Mouse (Mus musculus) forebrain, embryonic 15.5 days (tissue): ENCODE results near the gene Mettl6. TPM values are rescaled to one million over a fixed set of nuclear protein-coding genes. Genes with fewer than 3 reads are reported as not detected.
A peak's percentile ranks its signal among the peaks of the same experiment; 100 is the strongest.

Experiments
- ATAC-seq: fragments of 200-750 bp; cut with Nextera tagmentation; replicated peaks from 2 replicates; pipeline ENCODE4 v1.8.0; 2017; ENCODE audit warnings: mild to moderate bottlenecking, moderate TSS enrichment, moderate library complexity
- H3K27ac ChIP-seq: fragments of 300-500 bp; sonication (generic); replicated peaks from 2 replicates; pipeline ENCODE4 v1.5.1; 2015; ENCODE audit warnings: mild to moderate bottlenecking, inconsistent platforms
- H3K27me3 ChIP-seq: fragments of 300-500 bp; sonication (generic); 2 replicates; pipeline ENCODE4 v1.6.1; 2015; ENCODE audit warnings: inconsistent platforms
- H3K36me3 ChIP-seq: fragments of 300-500 bp; sonication (generic); 2 replicates; pipeline ENCODE4 v1.6.1; 2015; ENCODE audit warnings: mild to moderate bottlenecking, inconsistent platforms
- H3K4me1 ChIP-seq: fragments of 300-500 bp; sonication (generic); 2 replicates; pipeline ENCODE4 v1.6.1; 2015; ENCODE audit warnings: inconsistent platforms
- H3K4me2 ChIP-seq: fragments of 300-500 bp; sonication (generic); replicated peaks from 2 replicates; pipeline ENCODE4 v1.6.1; 2015; ENCODE audit warnings: mild to moderate bottlenecking, inconsistent platforms
- H3K4me3 ChIP-seq: fragments of 300-500 bp; sonication (generic); 2 replicates; pipeline ENCODE4 v1.5.1; 2015; ENCODE audit warnings: mild to moderate bottlenecking, inconsistent platforms
- H3K9ac ChIP-seq: fragments of 300-500 bp; sonication (generic); replicated peaks from 2 replicates; pipeline ENCODE4 v1.6.1; 2015; ENCODE audit warnings: mild to moderate bottlenecking, inconsistent platforms
- H3K9me3 ChIP-seq: fragments of 300-500 bp; sonication (generic); 2 replicates; pipeline ENCODE4 v1.6.1; 2016; ENCODE audit warnings: inconsistent platforms
- whole genome bisulfite sequencing: fragments of 180-500 bp; shearing (Covaris S2); methylation state at CpG from one replicate; pipeline ENCODE4 v1.1.7; 2015; ENCODE audit warnings: mixed read lengths; 5-methylcytosine and 5-hydroxymethylcytosine counted together
- polyA plus RNA-seq: library from polyadenylated mRNA; unstranded; fragments of >200 nt; fragmentation: Nextera tagmentation; extraction: Ambion mirVana; gene quantifications from 2 replicates; pipeline ENCODE4 v1.2.1, GENCODE M21; 2015

The Mettl6 gene
- polyA plus RNA-seq, 1 experiment from 2014 or later: 55.4 TPM

DNA sequence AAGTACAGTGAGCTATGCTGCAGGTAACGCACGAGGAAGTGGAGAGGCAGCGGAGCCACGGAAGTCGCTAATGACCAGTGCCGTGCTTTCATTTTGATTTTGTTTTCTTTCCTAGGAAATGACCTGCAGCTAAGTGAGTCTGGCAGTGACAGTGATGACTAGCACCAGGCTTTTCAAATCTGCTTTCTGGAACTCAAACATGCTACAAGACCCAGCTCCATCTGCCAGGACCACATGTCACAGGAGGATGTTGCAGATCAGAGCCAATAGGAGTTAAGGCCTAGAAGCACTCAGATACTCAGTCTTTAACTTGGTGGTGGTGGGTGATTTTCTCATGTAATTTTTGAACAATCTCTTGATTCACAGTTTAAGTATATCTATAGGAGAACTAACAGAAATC is 11.6 kb upstream of the Mettl6 start:
- 0 out of 2 replicates have a peak overlapping the region, but pooled peaks have one; percentile 12 for H3K27ac ChIP-seq
- H3K9ac ChIP-seq: no peak overlapping the region
- no peak for ATAC-seq
- H3K4me3 ChIP-seq: no peak overlapping the region
- H3K4me2 ChIP-seq: no peak overlapping the region
- 90% methylated on average over 6 of the region's 6 CpGs for WGBS
- H3K27me3 ChIP-seq: no peaks in the 10 kb centered on the region
- no peaks in the 10 kb centered on the region for H3K4me1 ChIP-seq
- peaks cover 82% of the 10 kb centered on the region for H3K36me3 ChIP-seq
- no peaks in the 10 kb centered on the region for H3K9me3 ChIP-seq

DNA sequence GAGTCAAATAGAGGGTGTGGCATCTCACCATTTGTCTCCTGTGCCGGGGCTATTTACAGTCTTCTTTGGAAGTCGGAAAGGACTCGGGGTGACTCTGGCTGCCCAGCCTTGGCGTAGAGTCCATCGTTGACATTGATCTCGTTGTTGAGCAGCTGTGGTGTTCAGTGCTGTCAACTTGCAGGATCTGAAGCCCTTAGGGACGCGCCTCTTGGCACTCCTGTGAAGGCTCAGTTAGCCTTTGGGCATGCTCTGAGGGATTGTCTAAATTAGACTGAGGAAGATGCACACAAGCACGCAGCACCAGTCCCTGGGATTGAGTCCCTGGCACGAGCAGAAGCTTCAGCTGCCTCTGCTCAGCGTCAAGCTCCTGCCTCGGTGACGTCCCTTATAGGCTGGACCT is 8.6 kb upstream of the Mettl6 start:
- ATAC-seq: no peak

DNA sequence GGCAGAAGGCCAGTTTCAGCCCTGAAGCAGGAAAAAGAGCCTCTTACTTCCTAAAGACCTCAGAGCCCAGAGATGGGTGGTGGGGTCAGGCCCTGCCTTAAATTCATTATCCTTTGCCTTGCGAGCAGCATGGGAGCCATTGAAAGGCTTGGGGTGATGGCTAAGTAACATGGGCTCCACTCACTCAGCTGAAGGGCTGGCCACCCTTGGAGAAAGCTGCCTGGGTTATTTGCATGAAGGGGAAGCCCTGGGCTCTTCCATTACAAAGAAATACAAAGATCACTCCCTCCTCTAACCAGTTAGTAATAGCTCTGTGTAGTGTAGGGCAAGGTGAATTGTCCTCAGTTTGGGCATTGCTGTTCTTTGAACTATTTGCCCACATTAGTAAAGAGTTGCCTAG is 4.7 kb upstream of the Mettl6 start:
- Histone ChIP-seq H3K4me1 (peaks cover 19% of the 10 kb centered on the region), H3K4me3 (no peak overlapping the region), H3K9ac (no peak overlapping the region), H3K36me3 (peaks cover 57% of the 10 kb centered on the region), H3K9me3 (no peaks in the 10 kb centered on the region), H3K4me2 (no peak overlapping the region), H3K27ac (no peak overlapping the region), H3K27me3 (no peaks in the 10 kb centered on the region)
- WGBS: 91% methylated on average over 1 of the region's 1 CpGs
- no peak for ATAC-seq

More for the DNA sequence above, 8.6 kb upstream of the Mettl6 start:
- H3K4me2 ChIP-seq: no peak overlapping the region
- WGBS: 94% methylated on average over 13 of the region's 13 CpGs
- no peaks in the 10 kb centered on the region for H3K4me1 ChIP-seq
- H3K27me3 ChIP-seq: no peaks in the 10 kb centered on the region
- no peak overlapping the region for H3K9ac ChIP-seq
- no peak overlapping the region for H3K27ac ChIP-seq
- H3K9me3 ChIP-seq: no peaks in the 10 kb centered on the region
- peaks cover 86% of the 10 kb centered on the region for H3K36me3 ChIP-seq
- H3K4me3 ChIP-seq: no peak overlapping the region

DNA sequence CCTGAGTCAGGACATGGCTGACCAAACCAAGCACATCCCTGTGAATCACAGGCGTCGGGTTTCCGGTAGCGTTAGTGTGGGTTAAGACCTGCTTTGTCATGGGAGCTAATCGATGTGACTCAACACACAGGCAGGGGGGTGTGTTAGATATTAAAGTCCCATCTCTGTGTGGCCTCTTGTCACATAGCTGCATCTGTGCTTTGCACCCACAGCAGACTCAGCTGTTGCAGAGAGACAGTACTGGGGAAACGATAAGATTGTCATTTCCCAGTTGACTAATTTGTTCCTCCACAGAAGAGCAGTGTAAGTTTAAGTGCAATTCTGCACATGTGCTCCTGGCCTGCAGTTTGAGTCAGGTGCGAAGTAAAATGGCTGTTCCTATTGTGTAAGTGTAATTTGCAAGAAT is 1.4 kb upstream of the Mettl6 start:
- peak overlapping the region; percentile 85 for H3K9ac ChIP-seq
- H3K4me2 ChIP-seq: peak overlapping the region; percentile 73
- peak overlapping the region; percentile 75 for H3K4me3 ChIP-seq
- no peaks in the 10 kb centered on the region for H3K27me3 ChIP-seq
- H3K9me3 ChIP-seq: no peaks in the 10 kb centered on the region
- peaks cover 38% of the 10 kb centered on the region for H3K4me1 ChIP-seq
- H3K27ac ChIP-seq: no peak overlapping the region
- ATAC-seq: no peak
- 59% methylated on average over 7 of the region's 7 CpGs for WGBS
- H3K36me3 ChIP-seq: peaks cover 38% of the 10 kb centered on the region

DNA sequence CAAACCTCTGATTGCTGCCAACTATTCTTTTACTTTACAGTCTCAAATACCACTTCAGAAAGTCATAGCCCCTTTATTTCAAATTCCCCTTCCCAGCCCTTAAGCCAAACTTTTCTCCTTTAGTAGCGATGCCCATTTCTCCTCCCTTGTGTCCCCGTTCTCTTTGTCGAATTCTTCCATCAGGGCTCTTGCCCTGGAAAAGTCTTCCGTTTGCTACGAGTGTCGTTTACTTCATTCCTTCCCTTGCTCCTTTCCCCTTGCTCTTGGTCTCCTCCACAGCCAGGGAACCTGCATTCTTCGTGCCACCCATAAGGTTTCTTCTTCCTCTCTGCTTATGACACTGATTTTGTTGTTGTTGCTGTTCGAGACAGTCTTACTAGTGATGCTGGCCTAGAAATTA is 698 bp upstream of the Mettl6 start:
- peaks cover 36% of the 10 kb centered on the region for H3K36me3 ChIP-seq
- H3K4me3 ChIP-seq: peak overlapping the region; percentile 75
- H3K9ac ChIP-seq: peak overlapping the region; percentile 85
- H3K4me2 ChIP-seq: peak overlapping the region; percentile 73
- WGBS: 5% methylated on average over 8 of the region's 8 CpGs
- peak overlapping the region; percentile 88 for H3K27ac ChIP-seq
- peaks cover 38% of the 10 kb centered on the region for H3K4me1 ChIP-seq
- ATAC-seq: no peak
- H3K9me3 ChIP-seq: no peaks in the 10 kb centered on the region
- no peaks in the 10 kb centered on the region for H3K27me3 ChIP-seq

DNA sequence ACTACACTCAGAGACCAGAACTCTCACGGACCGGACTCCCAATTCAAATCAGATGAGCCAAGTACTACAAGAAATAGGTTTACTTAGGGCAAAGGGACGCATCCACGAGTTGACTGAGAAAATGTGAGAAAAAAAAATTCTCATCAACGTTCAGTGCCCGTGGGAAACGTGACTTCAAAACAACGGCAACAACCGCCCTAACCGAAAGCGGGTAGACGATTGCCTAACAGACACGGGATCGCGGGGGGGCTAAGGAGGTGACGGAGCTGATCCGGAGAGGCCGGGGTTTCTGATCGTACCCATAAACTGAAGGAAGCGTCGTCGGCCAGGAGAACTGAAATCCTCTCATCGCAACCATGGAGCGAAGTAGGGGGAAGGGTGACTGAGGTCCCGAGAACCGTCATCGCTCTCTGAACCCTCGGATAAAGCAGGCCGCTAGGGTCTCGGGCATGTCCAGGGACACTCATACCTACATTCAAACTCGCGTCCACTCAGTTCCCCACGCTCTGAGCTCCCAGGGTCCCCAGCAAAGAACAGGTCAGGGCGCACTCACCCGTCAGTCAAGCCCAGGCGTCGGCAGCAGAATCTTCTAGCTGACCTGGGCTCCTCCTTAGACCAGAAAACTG is 378 bp downstream of the Mettl6 start, which contains the start of gene Eaf1:
Gene Eaf1, plus strand, starts transcription at position 51 of the 626 bp plus-strand sequence.
- no peak; the same call in none of the 2 replicates for ATAC-seq
- WGBS: under 1% methylated on average over 37 of the region's 37 CpGs
- no peaks in the 10 kb centered on the region for H3K27me3 ChIP-seq
- H3K9me3 ChIP-seq: no peaks in the 10 kb centered on the region
- peak within 1 kb of the TSS; percentile 85 for H3K9ac ChIP-seq
- H3K4me3 ChIP-seq: peak within 1 kb of the TSS; percentile 75
- H3K36me3 ChIP-seq: peaks cover 31% of the 10 kb centered on the region
- peak within 1 kb of the TSS; percentile 73 for H3K4me2 ChIP-seq
- peak within 1 kb of the TSS; percentile 88 for H3K27ac ChIP-seq
- peaks cover 38% of the 10 kb centered on the region for H3K4me1 ChIP-seq

DNA sequence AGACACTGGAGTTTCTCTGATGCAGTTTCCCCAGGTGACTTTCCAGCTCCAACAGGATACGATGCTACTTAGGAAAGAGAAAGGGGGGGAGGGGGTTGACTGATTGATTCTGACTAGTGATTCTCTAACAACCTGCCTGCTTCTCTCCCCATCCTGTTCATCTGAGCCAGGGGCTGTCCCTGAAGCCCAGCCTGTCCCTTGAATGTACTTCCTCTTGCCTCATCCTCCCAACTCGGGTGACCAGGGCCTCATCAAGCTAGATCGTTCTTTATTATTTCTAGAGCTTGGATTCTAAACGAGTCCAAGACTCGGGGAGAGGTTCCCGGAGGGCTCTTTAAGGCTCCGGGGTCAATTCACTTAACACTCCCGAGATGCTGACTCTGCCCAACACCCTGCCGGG is 939 bp downstream of the Mettl6 start:
- ATAC-seq: no peak
- 53% methylated on average over 9 of the region's 9 CpGs for WGBS

DNA sequence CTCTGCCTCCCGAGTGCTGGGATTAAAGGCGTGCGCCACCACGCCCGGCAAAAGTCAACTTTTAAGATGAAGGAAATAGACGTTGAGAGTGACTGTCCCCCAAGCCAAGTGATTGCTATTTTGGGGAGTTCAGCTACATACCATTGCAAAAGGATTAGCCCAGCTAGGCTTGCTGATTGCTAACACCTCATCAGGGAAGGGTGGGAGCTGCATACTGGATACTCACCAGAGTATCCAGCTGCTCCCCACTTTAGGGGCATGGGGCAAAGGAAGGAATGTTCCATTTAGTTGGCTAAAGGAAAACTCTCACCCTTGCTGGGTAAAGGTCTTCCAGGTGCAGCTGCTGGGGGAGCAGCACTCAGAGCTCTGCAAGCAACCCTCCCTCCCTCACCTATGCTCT is 6.8 kb downstream of the Mettl6 start:
- H3K36me3 ChIP-seq: peaks cover 73% of the 10 kb centered on the region
- no peak overlapping the region for H3K4me3 ChIP-seq
- peaks cover 7% of the 10 kb centered on the region for H3K4me1 ChIP-seq
- WGBS: 98% methylated on average over 6 of the region's 6 CpGs
- no peak overlapping the region for H3K4me2 ChIP-seq
- H3K27ac ChIP-seq: no peak overlapping the region
- H3K9me3 ChIP-seq: no peaks in the 10 kb centered on the region
- H3K27me3 ChIP-seq: no peaks in the 10 kb centered on the region
- no peak overlapping the region for H3K9ac ChIP-seq
- no peak for ATAC-seq

More for the DNA sequence above, 939 bp downstream of the Mettl6 start:
- Histone ChIP-seq H3K27me3 (no peaks in the 10 kb centered on the region), H3K4me2 (peak overlapping the region; percentile 73), H3K36me3 (peaks cover 31% of the 10 kb centered on the region), H3K27ac (no peak overlapping the region), H3K4me3 (peak overlapping the region; percentile 75), H3K9ac (peak overlapping the region; percentile 85), H3K4me1 (peaks cover 38% of the 10 kb centered on the region), H3K9me3 (no peaks in the 10 kb centered on the region)

DNA sequence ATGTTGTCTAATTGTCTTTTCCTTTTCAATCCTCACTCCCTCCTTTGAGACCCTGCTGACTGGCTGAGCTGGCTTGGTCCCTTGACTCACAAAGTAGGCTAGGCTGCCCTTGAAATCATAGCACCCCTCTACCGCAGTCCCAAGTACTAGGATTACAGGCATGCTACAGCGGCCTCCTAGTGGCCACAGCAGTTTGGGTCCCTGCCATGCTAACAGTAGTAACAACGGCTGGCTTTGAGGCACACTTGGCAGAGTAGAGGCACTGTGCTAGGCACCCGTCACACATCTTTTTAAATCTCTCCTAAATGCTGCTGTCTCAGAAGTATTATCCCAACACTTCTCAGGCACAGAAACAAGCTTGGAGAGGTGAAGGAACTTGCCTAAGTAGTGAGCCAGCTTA is 8.4 kb downstream of the Mettl6 start:
- 87% methylated on average over 4 of the region's 4 CpGs for WGBS
- no peaks in the 10 kb centered on the region for H3K27me3 ChIP-seq
- no peaks in the 10 kb centered on the region for H3K4me1 ChIP-seq
- no peaks in the 10 kb centered on the region for H3K9me3 ChIP-seq
- H3K4me2 ChIP-seq: no peak overlapping the region
- ATAC-seq: no peak
- H3K36me3 ChIP-seq: peaks cover 77% of the 10 kb centered on the region
- H3K27ac ChIP-seq: no peak overlapping the region
- H3K4me3 ChIP-seq: no peak overlapping the region
- no peak overlapping the region for H3K9ac ChIP-seq

DNA sequence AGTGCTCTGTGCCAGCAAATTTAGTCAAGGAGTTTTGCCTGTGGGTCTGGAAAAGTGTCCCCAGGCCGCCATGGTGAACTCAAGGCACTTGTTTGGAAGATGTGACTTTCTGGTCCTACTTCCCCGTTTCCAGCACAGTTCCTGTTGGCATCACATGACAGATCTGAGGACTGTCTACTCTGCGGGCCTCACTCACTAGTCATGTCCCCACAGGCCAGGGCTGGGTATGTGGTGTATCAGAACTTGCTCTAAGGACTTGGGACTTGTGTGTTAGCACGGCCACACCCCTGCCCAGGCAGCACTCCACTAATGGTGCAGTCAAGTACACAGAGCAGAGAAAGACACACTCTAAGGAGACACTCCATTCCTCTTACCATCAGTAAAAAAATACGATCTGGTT is 12.4 kb downstream of the Mettl6 start:
- Histone ChIP-seq H3K4me1 (no peaks in the 10 kb centered on the region), H3K4me2 (no peak overlapping the region), H3K36me3 (peaks cover 82% of the 10 kb centered on the region), H3K9me3 (no peaks in the 10 kb centered on the region), H3K9ac (no peak overlapping the region), H3K4me3 (no peak overlapping the region), H3K27me3 (no peaks in the 10 kb centered on the region), H3K27ac (no peak overlapping the region)
- 86% methylated on average over 5 of the region's 5 CpGs for WGBS
- ATAC-seq: no peak

DNA sequence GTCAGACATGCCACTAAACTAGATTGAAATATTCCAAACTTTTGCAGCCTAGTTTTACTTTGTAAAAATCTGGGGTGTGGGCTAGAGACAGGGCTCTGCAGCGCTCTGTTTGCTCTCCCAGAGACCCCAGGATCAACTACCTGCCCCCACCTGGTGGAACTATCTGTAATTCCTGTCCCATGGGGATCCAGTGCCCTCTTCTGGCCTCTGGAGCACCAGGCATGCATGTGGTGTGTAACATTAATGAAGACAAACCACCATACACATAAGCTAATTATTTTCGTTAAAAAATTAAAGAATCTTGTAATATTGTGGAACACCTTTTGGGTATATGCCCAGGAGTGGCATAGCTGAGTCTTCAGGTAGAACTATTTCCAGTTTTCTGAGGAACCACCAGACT is 21.5 kb downstream of the Mettl6 start:
- peaks cover 3% of the 10 kb centered on the region; the same call in 1 of the 2 replicates for H3K36me3 ChIP-seq
- no peaks in the 10 kb centered on the region for H3K4me1 ChIP-seq
- H3K4me2 ChIP-seq: no peak overlapping the region
- 83% methylated on average over 2 of the region's 2 CpGs for WGBS
- no peaks in the 10 kb centered on the region for H3K27me3 ChIP-seq
- H3K9ac ChIP-seq: no peak overlapping the region
- no peak overlapping the region for H3K27ac ChIP-seq
- H3K4me3 ChIP-seq: no peak overlapping the region
- no peak for ATAC-seq
- H3K9me3 ChIP-seq: no peaks in the 10 kb centered on the region

DNA sequence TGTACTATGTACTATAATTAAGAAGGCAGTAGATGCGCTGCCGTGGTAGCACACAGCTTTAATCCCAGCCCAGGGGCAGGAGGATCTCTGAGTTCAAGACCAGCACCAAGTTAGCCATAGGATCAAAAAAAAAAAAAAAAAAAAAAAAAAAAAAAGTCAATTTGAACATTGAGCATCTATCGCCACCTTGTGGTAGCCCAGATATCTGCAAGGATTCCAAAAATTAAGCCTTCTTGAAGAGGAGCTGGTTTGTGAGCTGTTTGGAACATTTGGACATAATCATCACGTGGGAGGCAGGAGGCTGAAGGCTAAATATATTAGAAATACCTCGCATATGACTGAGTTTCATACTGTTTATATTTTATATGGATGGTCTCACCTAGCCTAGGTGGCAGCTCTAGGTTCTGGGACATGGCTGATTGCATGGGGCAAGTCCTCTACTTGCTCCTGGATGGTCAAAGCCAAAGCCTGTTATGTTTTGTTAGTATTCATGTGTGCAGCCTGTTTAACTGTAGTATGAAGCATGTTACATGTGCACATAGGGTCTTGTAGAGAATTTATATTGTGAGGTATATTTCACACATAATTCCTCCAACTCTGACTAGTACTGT is 22.3 kb downstream of the Mettl6 start:
- no peak overlapping the region for H3K27ac ChIP-seq
- H3K9ac ChIP-seq: no peak overlapping the region
- no peaks in the 10 kb centered on the region for H3K36me3 ChIP-seq
- H3K4me1 ChIP-seq: no peaks in the 10 kb centered on the region
- no peak for ATAC-seq
- WGBS: 10% methylated on average over 5 of the region's 5 CpGs
- H3K9me3 ChIP-seq: no peaks in the 10 kb centered on the region
- no peaks in the 10 kb centered on the region for H3K27me3 ChIP-seq
- H3K4me3 ChIP-seq: no peak overlapping the region
- H3K4me2 ChIP-seq: no peak overlapping the region
